Mouse (Mus musculus): Measurements from ENCODE around the gene Eloa.
"Not testable (repeated sequence)": the region's sequence is repeated elsewhere in the genome, so short reads cannot be mapped to it uniquely, and the experiment has no call there.

- TF ChIP-seq CTCF (IDR thresholded peaks at IDR 0.05; ENCODE audit: low read depth); EP300 (optimal IDR thresholded peaks at IDR 0.05): not testable (repeated sequence)
These were observed 41.3 kb downstream of the Eloa start for GRCm38 (mm10) chr4:135980223-135980622.
